Mouse (Mus musculus) lung, postnatal 0 days (tissue): ENCODE results near the gene Scd2. TPM values are rescaled to one million over a fixed set of nuclear protein-coding genes. Genes with fewer than 3 reads are reported as not detected.

ENCODE experiments used
- ATAC-seq: fragments of 200-750 bp; cut with Nextera tagmentation; 2 replicates; pipeline ENCODE4 v1.8.0; 2017; ENCODE audit warnings: moderate library complexity
- DNase-seq: peaks from one replicate; pipeline ENCODE4 v3.0.0-alpha.2; 2016; ENCODE audit warnings: low spot score
- H3K27ac ChIP-seq: fragments of 300-500 bp; sonication (generic); 2 replicates; pipeline ENCODE4 v1.5.1; 2014; ENCODE audit warnings: antibody characterized with exemption, mild to moderate bottlenecking, low read length, mixed read lengths
- H3K27me3 ChIP-seq: fragments of 300-500 bp; sonication (generic); replicated peaks from 2 replicates; pipeline ENCODE4 v1.6.1; 2014; ENCODE audit warnings: low read length, mixed read lengths; ENCODE audit not compliant: insufficient read depth
- H3K36me3 ChIP-seq: fragments of 300-500 bp; sonication (generic); 2 replicates; pipeline ENCODE4 v1.6.1; 2014; ENCODE audit warnings: low read length, mixed read lengths; ENCODE audit not compliant: insufficient read depth
- H3K4me1 ChIP-seq: fragments of 300-500 bp; sonication (generic); 2 replicates; pipeline ENCODE4 v1.6.1; 2014; ENCODE audit warnings: antibody characterized with exemption, low read depth, low read length, mixed read lengths; ENCODE audit not compliant: insufficient read depth
- H3K4me2 ChIP-seq: fragments of 300-500 bp; sonication (generic); replicated peaks from 2 replicates; pipeline ENCODE4 v1.6.1; 2014; ENCODE audit warnings: low read depth, mild to moderate bottlenecking, low read length, moderate library complexity, mixed read lengths
- H3K4me3 ChIP-seq: fragments of 300-500 bp; sonication (generic); 2 replicates; pipeline ENCODE4 v1.5.1; 2014; ENCODE audit warnings: low read depth, low read length
- H3K9ac ChIP-seq: fragments of 300-500 bp; sonication (generic); replicated peaks from 2 replicates; pipeline ENCODE4 v1.6.1; 2014; ENCODE audit warnings: low read depth, mild to moderate bottlenecking
- H3K9me3 ChIP-seq: fragments of 300-500 bp; sonication (generic); 2 replicates; pipeline ENCODE4 v1.6.1; 2016; ENCODE audit warnings: low read length, mixed read lengths
- CTCF ChIP-seq: IDR thresholded peaks from 2 replicates; pipeline ENCODE4 v1.5.1; 2016; ENCODE audit warnings: antibody characterized with exemption, mild to moderate bottlenecking
- EP300 ChIP-seq: IDR thresholded peaks from 2 replicates; pipeline ENCODE4 v1.6.1; 2016; ENCODE audit warnings: antibody characterized with exemption, mild to moderate bottlenecking, control low read depth
- WGBS: fragments of 180-500 bp; shearing (Covaris S2); extraction: QIAGEN DNeasy Blood & Tissue Kit; methylation state at CpG from one replicate; pipeline ENCODE4 v1.1.7; 2014; 5-methylcytosine and 5-hydroxymethylcytosine counted together
- polyA plus RNA-seq: library from polyadenylated mRNA; unstranded; fragments of >200 nt; fragmentation: Nextera tagmentation; extraction: Ambion mirVana; gene quantifications from 2 replicates; pipeline ENCODE4 v1.2.1, GENCODE M21; 2015

Scd2 gene
- polyA plus RNA-seq, 1 experiment from 2014 or later = 99.3 TPM

GRCm38 (mm10) chr19:44297068-44297760 is 3.7 kb downstream of the Scd2 start:
- H3K36me3 ChIP-seq = peaks cover 24% of the 10 kb centered on the region; the same call in 1 of the 2 replicates
- no peak for TF ChIP-seq CTCF
- TF ChIP-seq EP300 = no peak
- no peaks in the 10 kb centered on the region for H3K27me3 ChIP-seq
- peak overlapping the region; percentile 70 for H3K4me2 ChIP-seq
- DNase-seq (peak; percentile 61), ATAC-seq (no peak)
- H3K9ac ChIP-seq = peak overlapping the region; percentile 23; the same call in 1 of the 2 replicates
- peaks cover 46% of the 10 kb centered on the region for H3K4me1 ChIP-seq
- peak overlapping the region; percentile 35 for H3K27ac ChIP-seq
- no peaks in the 10 kb centered on the region for H3K9me3 ChIP-seq
- 29% methylated on average over 8 of the region's 8 CpGs for WGBS
- peak overlapping the region; percentile 67 for H3K4me3 ChIP-seq

DNA sequence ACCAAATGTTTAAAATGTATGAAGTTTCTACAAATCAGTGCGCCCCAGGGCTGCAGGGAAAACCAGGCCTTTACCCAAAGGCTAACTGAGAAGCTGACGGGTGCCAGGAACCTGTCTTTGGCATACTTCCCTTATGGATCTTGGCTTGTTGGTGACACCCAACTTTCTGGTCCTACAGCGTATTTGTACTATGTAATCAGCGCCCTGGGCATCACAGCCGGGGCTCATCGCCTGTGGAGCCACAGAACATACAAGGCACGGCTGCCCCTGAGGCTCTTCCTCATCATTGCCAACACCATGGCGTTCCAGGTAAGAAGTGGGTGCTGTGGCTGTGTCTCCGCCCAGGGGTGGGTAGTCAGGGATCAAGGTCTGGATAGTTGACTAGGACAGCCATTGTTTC is 4.4 kb downstream of the Scd2 start:
- 41% methylated on average over 9 of the region's 9 CpGs for WGBS
- H3K27ac ChIP-seq = peak overlapping the region; percentile 32; the same call in 1 of the 2 replicates
- H3K4me3 ChIP-seq = peak overlapping the region; percentile 67
- peaks cover 40% of the 10 kb centered on the region for H3K4me1 ChIP-seq
- DNase-seq = no peak
- no peaks in the 10 kb centered on the region for H3K9me3 ChIP-seq
- no peaks in the 10 kb centered on the region for H3K27me3 ChIP-seq
- TF ChIP-seq CTCF (no peak), EP300 (no peak)
- H3K9ac ChIP-seq = no peak overlapping the region
- ATAC-seq = no peak
- H3K36me3 ChIP-seq = peaks cover 29% of the 10 kb centered on the region
- peak overlapping the region; percentile 70 for H3K4me2 ChIP-seq

DNA sequence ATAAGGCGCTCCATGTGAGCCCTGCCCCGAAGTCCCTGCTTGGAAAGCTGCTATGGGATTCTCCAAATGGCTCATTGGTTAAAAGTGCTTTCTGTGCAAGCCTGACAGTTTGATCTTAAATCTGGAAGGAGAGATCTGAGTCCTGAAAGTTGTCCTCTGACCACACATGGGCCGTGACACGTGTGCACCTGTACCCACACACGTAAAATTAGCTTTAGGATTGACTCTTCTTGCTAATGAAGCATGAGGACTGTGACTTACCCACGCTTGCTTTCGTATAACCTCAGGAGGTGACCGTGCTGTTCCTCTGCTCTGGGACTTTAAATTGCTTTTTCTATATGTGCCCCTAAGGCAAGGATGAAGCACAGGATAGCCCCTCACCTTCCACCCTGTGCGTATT is 5.6 kb downstream of the Scd2 start:
- WGBS = 59% methylated on average over 9 of the region's 9 CpGs
- H3K4me3 ChIP-seq = peak overlapping the region; percentile 67; the same call in 1 of the 2 replicates

GRCm38 (mm10) chr19:44299902-44300301 is 6.4 kb downstream of the Scd2 start:
- DNase-seq (no peak), ATAC-seq (no peak)
- Histone ChIP-seq H3K4me1 (peaks cover 37% of the 10 kb centered on the region), H3K9ac (no peak overlapping the region), H3K4me2 (peak overlapping the region; percentile 34), H3K4me3 (no peak overlapping the region), H3K27me3 (no peaks in the 10 kb centered on the region), H3K9me3 (no peaks in the 10 kb centered on the region), H3K27ac (peak overlapping the region; percentile 59), H3K36me3 (peaks cover 50% of the 10 kb centered on the region)
- TF ChIP-seq CTCF (no peak), EP300 (peak; percentile 35; the same call in 1 of the 2 replicates)
- WGBS = 32% methylated on average over 6 of the region's 6 CpGs

More for the DNA sequence above, 5.6 kb downstream of the Scd2 start:
- TF ChIP-seq EP300 (no peak), CTCF (no peak)
- DNase-seq (no peak), ATAC-seq (no peak)
- Histone ChIP-seq H3K27ac (0 out of 2 replicates have a peak overlapping the region, but pooled peaks have one; percentile 38), H3K4me2 (peak overlapping the region; percentile 70), H3K4me1 (peaks cover 37% of the 10 kb centered on the region), H3K36me3 (peaks cover 41% of the 10 kb centered on the region), H3K9ac (no peak overlapping the region), H3K27me3 (no peaks in the 10 kb centered on the region), H3K9me3 (no peaks in the 10 kb centered on the region)

- Histone ChIP-seq H3K9ac (no peak overlapping the region), H3K36me3 (peaks cover 56% of the 10 kb centered on the region), H3K27me3 (no peaks in the 10 kb centered on the region), H3K9me3 (no peaks in the 10 kb centered on the region), H3K4me3 (no peak overlapping the region), H3K27ac (no peak overlapping the region; the same call in 1 of the 2 replicates), H3K4me1 (peaks cover 38% of the 10 kb centered on the region), H3K4me2 (peak overlapping the region; percentile 34)
- TF ChIP-seq CTCF = no peak
- no peak for TF ChIP-seq EP300
- ATAC-seq = no peak
- DNase-seq = no peak
- 60% methylated on average over 7 of the region's 7 CpGs for WGBS
Observed at GRCm38 (mm10) chr19:44300520-44300919, 7.0 kb downstream of the Scd2 start.

- Histone ChIP-seq H3K27me3 (no peaks in the 10 kb centered on the region), H3K36me3 (peaks cover 62% of the 10 kb centered on the region), H3K4me3 (no peak overlapping the region), H3K9ac (no peak overlapping the region), H3K27ac (peak overlapping the region; percentile 20; the same call in 1 of the 2 replicates), H3K4me2 (peak overlapping the region; percentile 34; the same call in 1 of the 2 replicates), H3K4me1 (peaks cover 35% of the 10 kb centered on the region), H3K9me3 (no peaks in the 10 kb centered on the region)
- TF ChIP-seq CTCF (no peak), EP300 (0 out of 2 replicates have a peak, but pooled peaks have one; percentile 45)
- 42% methylated on average over 16 of the region's 16 CpGs for WGBS
- DNase-seq (peak; percentile 85), ATAC-seq (peak; percentile 60)
Observed at GRCm38 (mm10) chr19:44301176-44301575, 7.7 kb downstream of the Scd2 start.
